Mouse (Mus musculus) CD4-positive, CD25-positive, alpha-beta regulatory T cell, adult 2 months (primary cell): ENCODE measurements around the gene Ngly1.
A peak's percentile ranks its signal among the peaks of the same experiment; 100 is the strongest.

Experiments
- DNase-seq: peaks from one replicate; pipeline ENCODE4 v3.0.0-alpha.2; 2012; ENCODE audit warnings: low read depth, low spot score

The Ngly1 gene

DNA sequence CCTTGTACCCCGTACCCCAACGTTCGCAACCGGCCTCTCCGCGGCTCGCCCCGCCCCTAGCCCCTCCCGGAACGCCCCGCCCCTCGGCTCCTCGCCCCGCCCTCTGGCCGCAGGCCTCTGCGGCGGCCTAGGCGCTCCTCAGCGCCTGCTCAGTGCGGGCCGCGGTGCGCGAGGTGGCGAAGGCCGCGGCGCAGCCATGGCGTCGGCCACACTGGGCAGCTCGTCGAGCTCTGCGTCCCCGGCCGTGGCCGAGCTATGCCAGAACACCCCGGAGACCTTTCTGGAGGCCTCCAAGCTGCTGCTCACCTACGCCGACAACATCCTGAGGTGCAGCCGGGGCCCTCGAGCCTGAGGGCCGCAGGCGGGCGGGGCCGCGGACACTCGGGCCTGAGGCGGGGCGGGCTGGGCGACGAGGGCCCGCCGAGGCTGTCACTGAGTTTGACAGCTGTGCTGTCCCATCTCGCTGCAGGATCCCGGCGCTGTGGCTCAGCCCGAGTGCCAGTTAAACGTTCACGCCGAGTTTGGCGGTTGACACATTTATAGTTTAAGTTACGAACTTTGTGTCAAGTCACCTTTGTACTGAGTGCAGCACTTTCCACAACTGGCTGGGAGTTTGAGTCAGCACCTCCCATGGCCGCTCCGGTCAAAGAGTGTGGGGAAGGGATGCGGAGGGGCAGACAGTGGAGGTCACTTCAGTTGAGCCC lies at the start of gene Ngly1, which contains the start of gene Oxsm:
Ngly1 (plus strand) TSS at position 110 of the 704 bp plus-strand sequence.
Oxsm (minus strand) TSS at position 638 of the 704 bp plus-strand sequence.
- peak; percentile 91 for DNase-seq

DNA sequence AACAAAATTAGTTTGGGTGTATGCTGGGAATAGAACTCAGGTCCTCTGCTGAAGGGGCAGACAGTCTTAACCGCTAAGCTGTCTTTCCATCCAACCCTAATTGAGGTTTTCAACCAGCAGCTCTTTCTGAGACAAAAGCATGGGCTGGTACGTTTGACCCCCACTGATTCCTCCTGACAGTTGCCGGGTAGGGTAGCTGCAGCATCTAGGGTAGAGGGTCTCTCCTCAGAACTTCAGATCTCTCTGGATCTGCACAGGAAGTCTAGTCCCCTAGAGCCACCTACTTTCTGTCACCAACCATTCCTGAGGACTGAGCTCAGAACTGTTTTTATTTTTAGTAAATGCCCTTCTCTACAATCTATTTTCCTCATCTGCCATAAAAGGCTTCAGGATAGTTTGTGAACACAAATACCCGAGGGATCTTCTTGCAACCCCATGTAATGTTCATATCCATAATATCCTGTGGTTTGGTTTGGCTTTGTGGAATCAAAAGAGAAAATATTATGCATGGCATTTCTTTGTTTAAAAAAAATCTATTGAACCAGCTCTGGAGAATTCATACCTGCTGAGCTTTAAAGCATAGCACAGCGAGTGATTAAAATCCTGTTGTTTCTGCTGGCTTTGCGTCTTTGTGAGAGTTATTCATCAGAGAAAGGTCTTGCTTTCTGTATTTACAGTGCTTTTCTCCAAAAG lies 48.7 kb upstream of the Ngly1 start:
- no peak for DNase-seq

GRCm38 (mm10) chr14:16200969-16201638 lies 48.0 kb upstream of the Ngly1 start:
- DNase-seq: no peak

GRCm38 (mm10) chr14:16201673-16202072 lies 47.4 kb upstream of the Ngly1 start:
- DNase-seq: no peak

DNA sequence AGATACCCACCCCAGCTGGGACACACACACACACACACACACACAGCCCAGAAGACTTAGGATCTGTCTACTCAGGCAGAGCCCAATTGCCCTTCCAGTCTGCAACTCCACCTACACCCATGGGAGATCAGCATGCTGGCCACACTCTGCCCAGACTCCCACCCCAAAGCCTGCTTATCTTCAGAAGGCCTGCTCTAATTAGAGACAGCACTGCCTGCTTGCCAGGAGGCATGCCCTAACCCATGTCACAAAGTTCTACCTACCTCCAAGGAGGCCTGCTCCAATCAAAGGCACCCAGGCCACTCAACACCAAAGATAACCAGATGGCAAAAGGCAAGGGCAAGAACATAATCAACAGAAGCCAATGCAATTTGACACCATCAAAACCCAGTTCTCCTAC lies 41.4 kb upstream of the Ngly1 start:
- DNase-seq: no peak

- DNase-seq: peak; percentile 73
Observed at GRCm38 (mm10) chr14:16219015-16219414, 30.1 kb upstream of the Ngly1 start.

DNA sequence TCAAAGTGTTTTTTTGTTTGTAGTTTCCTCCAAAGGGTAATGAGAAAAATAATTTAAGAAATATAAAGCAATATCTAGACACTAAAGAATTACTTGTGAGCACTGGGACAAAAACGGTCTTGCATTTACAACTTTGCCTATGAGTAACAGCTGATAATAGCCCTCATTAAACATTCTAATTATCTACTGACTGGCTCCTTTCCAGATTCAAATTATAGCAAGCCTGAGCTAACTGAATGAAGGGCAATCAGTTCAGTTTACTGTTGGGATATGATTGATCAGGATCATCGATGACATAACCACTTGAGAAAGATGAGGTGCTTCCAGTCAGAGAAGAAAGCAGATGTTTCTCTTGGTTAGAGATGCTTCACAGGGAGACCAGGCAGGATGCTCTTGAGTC lies 19.7 kb upstream of the Ngly1 start:
- no peak for DNase-seq

DNA sequence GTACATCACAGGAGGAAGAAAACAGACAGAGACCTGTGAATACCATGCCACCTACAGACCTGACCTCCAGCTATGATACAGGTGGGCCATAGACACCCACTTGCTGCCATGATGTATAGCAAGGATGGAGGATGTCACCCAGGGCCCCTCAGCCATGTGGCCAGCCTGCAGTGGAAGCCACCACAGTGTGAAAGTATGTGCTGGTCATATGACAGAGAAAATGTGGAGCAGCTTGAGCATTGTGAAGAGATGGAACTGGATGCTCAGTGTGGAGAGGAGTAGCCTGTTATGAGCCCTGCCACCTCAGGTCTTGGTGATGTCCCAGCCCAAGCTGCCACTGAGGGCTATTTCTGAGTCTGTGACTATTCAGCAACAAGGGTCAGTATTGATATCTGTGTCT lies 18.5 kb upstream of the Ngly1 start:
- DNase-seq: no peak

- DNase-seq: no peak
Observed at GRCm38 (mm10) chr14:16233515-16233914, 15.6 kb upstream of the Ngly1 start.

- no peak for DNase-seq
Observed at GRCm38 (mm10) chr14:16236466-16236865, 12.6 kb upstream of the Ngly1 start.

- DNase-seq: no peak
Observed at GRCm38 (mm10) chr14:16242193-16242815, 6.8 kb upstream of the Ngly1 start.

- peak; percentile 90 for DNase-seq
Observed at GRCm38 (mm10) chr14:16242947-16243602, 6.0 kb upstream of the Ngly1 start.

DNA sequence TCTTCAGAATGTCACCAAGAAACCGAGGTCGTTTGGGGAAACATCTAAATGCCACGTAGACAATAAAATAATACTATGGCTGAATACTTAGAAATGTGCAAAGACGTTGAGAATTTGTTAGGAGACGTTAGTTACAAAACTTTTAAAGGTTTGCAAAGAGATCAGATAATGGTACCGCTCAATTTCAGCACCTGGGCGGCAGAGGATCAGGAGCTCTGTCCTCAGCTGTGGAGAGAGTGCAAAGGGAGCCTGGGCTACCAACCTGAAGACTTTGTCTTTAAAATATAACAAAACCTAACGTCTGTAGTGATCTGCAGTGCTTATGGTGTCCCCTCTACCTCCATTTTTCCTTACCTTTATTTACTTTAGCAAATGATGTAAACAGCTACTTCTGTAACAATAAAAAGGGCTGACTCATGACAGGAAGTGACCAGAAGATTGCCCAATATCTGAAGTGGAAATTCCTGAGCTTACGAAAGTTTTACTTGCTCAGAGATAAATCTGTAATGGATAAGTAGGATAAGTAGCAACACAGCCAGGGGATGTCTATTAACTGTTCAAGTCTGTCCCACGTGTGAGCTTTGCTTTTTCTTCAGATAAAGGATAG lies 5.4 kb upstream of the Ngly1 start:
- peak; percentile 28 for DNase-seq

GRCm38 (mm10) chr14:16244370-16244769 lies 4.7 kb upstream of the Ngly1 start:
- no peak for DNase-seq

DNA sequence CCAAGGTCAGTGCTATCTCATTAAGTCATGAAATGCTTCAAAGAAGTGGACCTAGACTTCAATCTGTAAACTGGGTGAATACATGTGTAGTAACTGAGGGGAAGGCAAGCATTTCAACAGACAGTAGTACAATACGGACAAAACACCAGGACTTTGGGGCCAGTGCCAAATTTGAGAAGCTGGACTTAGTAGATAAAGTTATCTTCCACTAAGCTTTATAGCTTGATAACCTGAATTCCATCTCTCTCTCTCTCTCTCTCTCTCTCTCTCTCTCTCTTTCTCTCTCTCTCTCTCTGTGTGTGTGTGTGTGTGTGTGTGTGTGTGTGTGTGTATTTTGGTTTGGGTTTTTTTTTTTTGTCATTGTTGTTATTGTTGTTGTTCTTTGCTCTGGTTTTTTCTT lies 4.0 kb upstream of the Ngly1 start:
- DNase-seq: no peak

DNA sequence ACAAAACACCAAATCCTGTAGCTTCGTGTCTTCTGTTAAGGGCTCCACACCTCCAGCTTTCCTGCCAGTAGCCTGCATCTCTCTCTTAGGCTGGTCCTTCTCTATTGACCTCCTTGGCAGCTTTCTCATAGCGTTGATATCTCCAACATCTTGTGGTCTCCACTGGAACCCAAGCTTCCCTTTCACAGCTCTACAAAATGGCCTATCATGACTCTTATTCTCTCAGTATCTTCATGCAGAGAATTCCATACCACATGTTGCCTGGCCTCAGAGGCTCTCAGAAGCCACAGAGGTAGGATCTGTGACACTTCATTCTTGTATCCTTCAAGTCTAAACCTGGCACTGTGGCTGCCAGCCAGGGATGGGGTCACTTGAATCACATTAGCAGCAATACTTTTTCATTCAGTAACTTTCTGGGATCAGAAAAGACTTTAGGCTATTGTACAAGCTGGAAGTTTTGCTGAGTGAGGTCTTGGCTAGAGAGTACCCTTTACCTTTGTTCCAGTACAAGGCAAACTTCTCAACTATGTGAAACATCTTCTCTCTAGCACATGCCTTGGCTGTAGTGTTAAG lies 2.7 kb upstream of the Ngly1 start:
- no peak for DNase-seq

GRCm38 (mm10) chr14:16248135-16248534 lies 945 bp upstream of the Ngly1 start:
- no peak for DNase-seq

DNA sequence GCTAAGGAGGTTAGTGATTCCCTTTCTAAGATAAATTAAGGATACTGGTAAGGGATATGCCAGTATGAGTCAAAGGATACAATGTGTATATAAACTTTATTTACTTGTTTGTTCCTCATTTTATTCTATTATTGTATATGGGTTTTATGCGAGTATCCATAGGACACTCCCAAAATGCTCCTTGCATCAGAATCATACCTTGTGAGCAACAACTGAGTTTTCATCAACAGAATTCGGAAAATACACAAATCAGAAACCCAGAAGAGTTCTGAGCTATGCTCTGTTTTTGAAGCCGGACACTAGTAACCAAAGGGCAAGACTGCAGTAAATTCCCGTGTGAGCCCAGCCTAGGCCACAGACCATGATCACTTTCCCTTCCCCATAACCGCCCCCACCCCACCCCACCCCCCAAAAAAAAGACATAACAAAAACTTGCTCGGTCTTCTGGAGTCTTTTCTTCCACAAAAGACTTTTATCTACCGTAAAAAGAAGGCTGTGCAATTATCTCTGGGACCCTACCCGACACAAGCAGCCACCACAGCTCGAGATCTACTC lies 400 bp upstream of the Ngly1 start:
- no peak for DNase-seq

GRCm38 (mm10) chr14:16250099-16250498 lies 1.0 kb downstream of the Ngly1 start:
- DNase-seq: peak; percentile 23

DNA sequence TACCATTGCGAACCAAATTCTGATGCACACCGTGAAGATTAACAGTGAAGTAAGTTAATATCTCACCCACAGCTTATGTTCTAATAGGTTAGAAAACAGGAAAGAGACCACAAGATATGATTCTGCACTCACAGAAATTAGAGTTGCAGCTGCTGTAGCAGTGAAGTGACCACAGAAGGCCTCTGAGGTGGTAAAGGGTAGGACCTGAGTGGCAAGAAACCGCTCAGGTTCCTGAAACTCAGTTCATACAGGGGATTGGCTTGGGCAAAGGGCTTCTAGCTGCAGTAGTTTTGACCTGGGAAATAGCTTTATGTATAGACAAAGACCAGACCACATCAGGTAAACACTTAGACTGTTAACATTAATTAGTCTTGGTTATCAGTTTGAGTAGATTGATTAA lies 6.7 kb downstream of the Ngly1 start:
- DNase-seq: no peak

- peak; percentile 62 for DNase-seq
Observed at GRCm38 (mm10) chr14:16256209-16256608, 7.1 kb downstream of the Ngly1 start.
